Mouse (Mus musculus): ENCODE data around the gene Zfp574. TPM values are rescaled to one million over a fixed set of nuclear protein-coding genes. Genes with fewer than 3 reads are reported as not detected.

Zfp574 gene
- polyA plus RNA-seq, 1 experiment from 2014 or later = 18.9 TPM

DNA sequence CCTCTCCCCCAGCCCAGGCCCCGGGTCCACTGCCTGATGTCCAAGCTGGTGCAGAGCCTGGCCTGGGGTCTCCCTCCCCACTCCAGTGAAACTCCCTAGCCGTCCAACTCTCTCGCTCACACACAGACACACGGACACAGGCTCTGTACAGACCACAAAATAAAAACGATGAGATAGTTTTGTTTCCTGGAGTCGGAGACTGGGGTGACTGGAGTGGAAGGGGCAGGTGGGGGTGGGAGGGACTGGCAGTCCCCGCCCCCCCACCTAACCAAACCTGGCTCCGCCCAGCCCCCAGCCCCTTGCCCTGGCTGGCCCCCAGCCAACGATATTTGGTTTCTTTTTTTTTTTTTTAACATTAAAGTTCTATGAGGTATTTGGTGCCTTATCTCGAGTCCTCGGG lies 16.6 kb downstream of the Zfp574 start:
- no peak overlapping the region for H3K4me3 ChIP-seq (ENCODE audit: low read depth, low read length)

DNA sequence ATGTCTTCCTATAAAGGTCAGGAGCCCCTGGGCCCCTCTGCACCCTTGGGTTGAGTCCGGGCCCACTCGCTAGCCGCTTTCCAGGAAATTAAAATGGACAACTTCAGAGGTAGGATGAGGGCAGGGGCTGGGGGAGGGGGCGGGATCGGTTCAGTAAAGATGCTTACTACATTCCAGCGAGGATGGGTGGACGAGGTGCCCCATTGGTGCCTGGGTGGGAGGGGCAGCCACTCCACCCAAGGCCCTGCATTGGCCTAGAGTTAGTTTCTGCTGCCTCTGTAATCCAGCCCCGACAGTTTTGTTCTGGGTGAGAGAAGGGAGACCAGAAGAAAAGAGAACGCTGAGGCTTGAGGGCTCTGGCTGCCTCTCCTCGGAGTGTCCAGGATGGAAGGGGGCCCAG lies 17.5 kb downstream of the Zfp574 start:
- Histone ChIP-seq H3K4me2 (ENCODE audit: low read length) (no peak overlapping the region), H3K4me1 (ENCODE audit: control insufficient read depth, insufficient read depth, low read length) (peaks cover 4% of the 10 kb centered on the region), H3K36me3 (ENCODE audit: control insufficient read depth, insufficient read depth, low read length) (peaks cover 19% of the 10 kb centered on the region), H3K9ac (ENCODE audit: low read length) (no peak overlapping the region), H3K27ac (ENCODE audit: low read depth, low read length) (no peak overlapping the region), H3K4me3 (ENCODE audit: low read depth, low read length) (no peak overlapping the region), H3K9me3 (replicated peaks; ENCODE audit: control insufficient read depth, low read length) (no peaks in the 10 kb centered on the region), H3K27me3 (replicated peaks; ENCODE audit: control insufficient read depth, insufficient read depth, low read length) (no peaks in the 10 kb centered on the region)
- 41% methylated on average over 10 of the region's 10 CpGs for WGBS
- DNase-seq (ENCODE audit: low spot score) (no peak), ATAC-seq (no peak)

More for the DNA sequence above, 16.6 kb downstream of the Zfp574 start:
- H3K36me3 ChIP-seq (ENCODE audit: control insufficient read depth, insufficient read depth, low read length) = peaks cover 28% of the 10 kb centered on the region
- WGBS = 30% methylated on average over 11 of the region's 11 CpGs
- no peak for ATAC-seq
- no peak overlapping the region for H3K9ac ChIP-seq (ENCODE audit: low read length)
- H3K27me3 ChIP-seq (replicated peaks; ENCODE audit: control insufficient read depth, insufficient read depth, low read length) = no peaks in the 10 kb centered on the region
- DNase-seq (ENCODE audit: low spot score) = no peak
- H3K9me3 ChIP-seq (replicated peaks; ENCODE audit: control insufficient read depth, low read length) = no peaks in the 10 kb centered on the region
- H3K4me2 ChIP-seq (ENCODE audit: low read length) = no peak overlapping the region
- H3K27ac ChIP-seq (ENCODE audit: low read depth, low read length) = no peak overlapping the region
- H3K4me1 ChIP-seq (ENCODE audit: control insufficient read depth, insufficient read depth, low read length) = peaks cover 4% of the 10 kb centered on the region

DNA sequence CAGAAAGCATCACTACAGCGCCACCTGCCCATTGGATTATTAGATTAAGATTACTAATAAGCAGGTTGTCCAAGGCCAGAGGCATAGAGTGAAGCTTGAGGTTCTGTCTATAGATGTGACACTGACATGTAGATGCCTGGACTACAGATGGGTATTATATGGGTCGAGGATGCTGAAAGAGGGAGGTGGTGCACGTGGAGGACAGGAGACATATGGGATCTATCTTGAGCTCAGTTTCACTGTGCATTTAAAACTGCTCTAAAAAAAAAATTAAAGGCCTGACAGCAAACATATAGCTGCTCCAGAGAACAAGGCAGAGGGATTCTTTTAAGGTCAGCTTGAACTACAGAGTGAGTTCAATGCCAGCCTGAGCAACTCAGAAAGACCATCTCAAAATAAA lies 25.8 kb downstream of the Zfp574 start:
- DNase-seq (ENCODE audit: low spot score) = no peak
- Histone ChIP-seq H3K27ac (ENCODE audit: low read depth, low read length) (no peak overlapping the region), H3K27me3 (replicated peaks; ENCODE audit: control insufficient read depth, insufficient read depth, low read length) (no peaks in the 10 kb centered on the region), H3K4me1 (ENCODE audit: control insufficient read depth, insufficient read depth, low read length) (peaks cover 4% of the 10 kb centered on the region), H3K4me3 (ENCODE audit: low read depth, low read length) (no peak overlapping the region), H3K9ac (ENCODE audit: low read length) (no peak overlapping the region), H3K36me3 (ENCODE audit: control insufficient read depth, insufficient read depth, low read length) (peaks cover 25% of the 10 kb centered on the region), H3K4me2 (ENCODE audit: low read length) (no peak overlapping the region), H3K9me3 (replicated peaks; ENCODE audit: control insufficient read depth, low read length) (no peaks in the 10 kb centered on the region)
- no peak for ATAC-seq
- 76% methylated on average over 3 of the region's 3 CpGs for WGBS

DNA sequence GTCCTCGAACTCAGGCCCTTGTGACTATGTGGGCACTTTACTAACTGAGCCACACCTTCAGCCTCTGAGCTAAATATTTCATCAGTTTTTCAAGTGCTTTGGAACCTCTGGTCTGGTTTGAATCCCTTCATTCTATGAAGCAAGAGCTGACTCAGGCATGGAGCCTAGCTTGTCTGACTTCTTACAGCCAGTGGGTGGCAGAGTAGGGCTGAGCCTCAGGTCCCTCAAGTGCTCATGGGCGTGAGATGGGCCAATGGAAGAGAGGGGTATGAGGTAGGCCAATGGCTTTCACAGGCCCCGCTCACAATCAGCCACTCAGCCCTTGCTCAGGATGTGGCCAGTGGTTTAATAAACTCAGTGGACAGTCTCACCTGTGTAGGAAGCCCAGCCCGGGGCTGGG lies 27.2 kb downstream of the Zfp574 start:
- Histone ChIP-seq H3K4me1 (ENCODE audit: control insufficient read depth, insufficient read depth, low read length) (no peaks in the 10 kb centered on the region), H3K4me2 (ENCODE audit: low read length) (no peak overlapping the region), H3K27me3 (replicated peaks; ENCODE audit: control insufficient read depth, insufficient read depth, low read length) (no peaks in the 10 kb centered on the region), H3K9ac (ENCODE audit: low read length) (no peak overlapping the region), H3K27ac (ENCODE audit: low read depth, low read length) (no peak overlapping the region), H3K4me3 (ENCODE audit: low read depth, low read length) (no peak overlapping the region), H3K36me3 (ENCODE audit: control insufficient read depth, insufficient read depth, low read length) (peaks cover 25% of the 10 kb centered on the region), H3K9me3 (replicated peaks; ENCODE audit: control insufficient read depth, low read length) (no peaks in the 10 kb centered on the region)
- ATAC-seq (no peak), DNase-seq (ENCODE audit: low spot score) (no peak)
- 55% methylated on average over 4 of the region's 4 CpGs for WGBS

DNA sequence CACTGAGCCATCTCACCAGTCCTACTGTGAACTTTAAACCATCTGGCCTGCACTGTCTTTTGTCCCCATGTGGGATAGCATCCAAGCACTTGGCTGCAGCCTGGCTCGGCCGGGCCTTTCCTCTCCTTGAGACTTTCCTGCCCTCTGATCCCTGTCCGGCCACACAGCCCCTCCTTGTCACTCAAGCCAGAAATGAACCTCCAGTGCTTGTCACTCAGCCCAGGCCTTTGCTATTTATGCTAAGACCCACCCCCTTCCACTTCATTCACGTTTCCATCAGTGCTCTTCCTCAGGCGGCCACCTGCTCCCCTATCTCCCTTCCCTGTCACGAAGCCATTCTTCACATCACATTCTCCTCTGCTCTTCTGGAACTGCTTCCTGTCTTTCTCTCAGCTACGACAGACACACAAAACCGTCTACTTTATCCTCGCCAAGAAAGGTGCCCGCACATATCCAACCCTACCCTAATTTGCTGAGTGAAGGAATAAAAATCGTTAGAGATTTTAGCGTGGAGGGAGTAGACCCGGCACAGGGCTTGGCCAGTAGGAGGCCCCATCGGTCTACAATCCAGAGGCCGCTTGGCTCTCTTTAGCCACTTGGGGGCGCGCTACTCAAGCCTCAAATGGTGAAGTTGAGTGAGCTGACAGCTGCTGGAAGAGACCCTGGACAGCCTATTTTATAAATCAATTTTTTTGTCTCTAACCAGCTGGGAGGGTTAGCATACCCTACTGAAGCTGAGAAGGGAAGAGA lies 33.2 kb downstream of the Zfp574 start:
- Histone ChIP-seq H3K27ac (ENCODE audit: low read depth, low read length) (peak overlapping the region; percentile 14; the same call in 1 of the 2 replicates), H3K9me3 (replicated peaks; ENCODE audit: control insufficient read depth, low read length) (no peaks in the 10 kb centered on the region), H3K4me1 (ENCODE audit: control insufficient read depth, insufficient read depth, low read length) (no peaks in the 10 kb centered on the region), H3K4me3 (ENCODE audit: low read depth, low read length) (no peak overlapping the region), H3K36me3 (ENCODE audit: control insufficient read depth, insufficient read depth, low read length) (no peaks in the 10 kb centered on the region), H3K4me2 (ENCODE audit: low read length) (no peak overlapping the region), H3K9ac (ENCODE audit: low read length) (no peak overlapping the region), H3K27me3 (replicated peaks; ENCODE audit: control insufficient read depth, insufficient read depth, low read length) (no peaks in the 10 kb centered on the region)
- peak; percentile 87 for DNase-seq (ENCODE audit: low spot score)
- WGBS = 21% methylated on average over 17 of the region's 17 CpGs
- peak; percentile 65 for ATAC-seq

DNA sequence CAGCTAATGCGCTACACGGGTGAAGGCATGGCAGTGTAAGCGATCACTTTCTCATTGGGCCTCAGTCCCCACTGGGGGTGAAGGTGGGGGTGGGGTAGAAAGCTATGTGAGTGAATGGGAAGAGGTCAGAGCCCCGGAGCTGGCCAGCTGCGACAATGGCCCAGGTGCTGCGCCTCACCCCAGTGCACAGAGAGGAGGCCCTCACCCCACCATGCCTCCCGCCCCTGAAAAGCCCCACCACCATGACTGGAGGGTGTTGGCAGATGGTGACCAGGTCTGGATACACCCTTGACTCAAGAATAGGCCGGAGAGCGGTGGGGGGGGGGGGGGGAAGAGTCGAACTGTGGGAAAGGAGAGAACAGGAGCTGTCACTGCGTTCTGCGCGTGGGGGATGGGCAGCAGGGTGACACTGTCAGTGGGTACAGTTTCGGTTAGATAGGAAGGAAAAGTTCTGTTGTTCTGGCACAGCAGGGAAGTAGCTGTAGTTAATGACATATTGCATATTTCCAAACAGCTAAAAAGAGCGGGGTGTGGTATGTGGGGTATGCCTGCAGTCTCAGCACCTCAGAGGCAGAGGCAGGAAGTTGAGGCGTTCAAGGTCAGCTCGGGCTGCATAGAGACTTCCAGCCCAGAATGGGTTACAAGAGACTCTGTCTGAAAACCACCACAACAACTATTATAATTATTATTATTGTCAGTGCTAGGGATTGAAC lies 34.6 kb downstream of the Zfp574 start:
- ATAC-seq (no peak), DNase-seq (ENCODE audit: low spot score) (no peak)
- no peaks in the 10 kb centered on the region for H3K27me3 ChIP-seq (replicated peaks; ENCODE audit: control insufficient read depth, insufficient read depth, low read length)
- H3K27ac ChIP-seq (ENCODE audit: low read depth, low read length) = no peak overlapping the region
- H3K9ac ChIP-seq (ENCODE audit: low read length) = no peak overlapping the region
- no peak overlapping the region for H3K4me2 ChIP-seq (ENCODE audit: low read length)
- WGBS = 61% methylated on average over 14 of the region's 17 CpGs
- H3K36me3 ChIP-seq (ENCODE audit: control insufficient read depth, insufficient read depth, low read length) = no peaks in the 10 kb centered on the region
- H3K4me1 ChIP-seq (ENCODE audit: control insufficient read depth, insufficient read depth, low read length) = no peaks in the 10 kb centered on the region
- H3K4me3 ChIP-seq (ENCODE audit: low read depth, low read length) = no peak overlapping the region
- H3K9me3 ChIP-seq (replicated peaks; ENCODE audit: control insufficient read depth, low read length) = no peaks in the 10 kb centered on the region

DNA sequence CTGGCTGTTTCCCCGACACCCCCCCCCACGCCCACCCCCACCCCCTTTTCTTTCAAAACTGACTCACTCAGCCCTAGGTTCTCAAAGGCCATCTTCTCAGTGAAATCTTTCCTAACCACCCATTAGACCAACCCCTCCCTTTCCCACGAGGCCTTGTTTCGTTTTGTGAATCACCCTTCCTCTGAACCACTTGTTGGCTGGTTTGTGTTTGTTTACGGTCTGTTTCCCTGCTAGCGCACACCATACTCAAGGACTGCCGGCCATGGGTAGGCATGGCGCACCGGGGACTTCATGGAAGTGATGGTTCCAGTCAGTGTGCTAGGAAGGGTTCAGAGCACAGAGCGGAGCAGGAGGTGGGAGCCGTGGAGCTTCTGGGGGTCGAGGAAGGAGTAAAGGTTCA lies 37.0 kb downstream of the Zfp574 start:
- Histone ChIP-seq H3K36me3 (ENCODE audit: control insufficient read depth, insufficient read depth, low read length) (no peaks in the 10 kb centered on the region), H3K4me3 (ENCODE audit: low read depth, low read length) (no peak overlapping the region), H3K4me2 (ENCODE audit: low read length) (no peak overlapping the region), H3K27ac (ENCODE audit: low read depth, low read length) (no peak overlapping the region), H3K9me3 (replicated peaks; ENCODE audit: control insufficient read depth, low read length) (no peaks in the 10 kb centered on the region), H3K27me3 (replicated peaks; ENCODE audit: control insufficient read depth, insufficient read depth, low read length) (no peaks in the 10 kb centered on the region), H3K4me1 (ENCODE audit: control insufficient read depth, insufficient read depth, low read length) (no peaks in the 10 kb centered on the region), H3K9ac (ENCODE audit: low read length) (no peak overlapping the region)
- WGBS = 77% methylated on average over 12 of the region's 12 CpGs
- DNase-seq (ENCODE audit: low spot score) (no peak), ATAC-seq (no peak)

DNA sequence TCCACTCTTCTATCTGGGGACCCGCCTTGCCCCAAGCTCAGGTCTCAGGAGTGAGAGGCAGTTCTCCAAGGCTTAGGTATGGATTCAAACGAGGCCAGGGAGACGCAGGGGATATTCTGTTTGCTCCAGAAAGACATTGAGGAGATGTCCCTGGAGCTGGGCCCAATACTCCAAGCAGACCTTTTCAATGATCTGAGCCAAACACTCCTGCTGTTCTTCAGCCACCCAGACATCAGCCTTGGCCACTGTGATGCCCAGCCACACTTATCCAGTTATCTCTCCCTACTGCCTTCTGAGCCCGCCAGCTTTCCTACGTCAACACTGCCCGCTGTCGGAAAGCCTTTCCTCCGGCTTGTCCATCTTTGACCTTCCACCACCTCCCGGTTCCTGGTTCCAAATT lies 38.0 kb downstream of the Zfp574 start:
- H3K4me3 ChIP-seq (ENCODE audit: low read depth, low read length) = no peak overlapping the region
- peaks cover 3% of the 10 kb centered on the region; the same call in 1 of the 2 replicates for H3K36me3 ChIP-seq (ENCODE audit: control insufficient read depth, insufficient read depth, low read length)
- no peaks in the 10 kb centered on the region for H3K27me3 ChIP-seq (replicated peaks; ENCODE audit: control insufficient read depth, insufficient read depth, low read length)
- H3K4me2 ChIP-seq (ENCODE audit: low read length) = no peak overlapping the region
- 88% methylated on average over 9 of the region's 9 CpGs for whole genome bisulfite sequencing
- no peak overlapping the region for H3K27ac ChIP-seq (ENCODE audit: low read depth, low read length)
- no peaks in the 10 kb centered on the region for H3K4me1 ChIP-seq (ENCODE audit: control insufficient read depth, insufficient read depth, low read length)
- H3K9me3 ChIP-seq (replicated peaks; ENCODE audit: control insufficient read depth, low read length) = no peaks in the 10 kb centered on the region
- ATAC-seq = no peak
- DNase-seq (ENCODE audit: low spot score) = no peak
- H3K9ac ChIP-seq (ENCODE audit: low read length) = no peak overlapping the region
